Mouse (Mus musculus) megakaryocyte, embryonic 14.5 days (primary cell): ENCODE data around the gene Sept1. TPM values are rescaled to one million over a fixed set of nuclear protein-coding genes. Genes with fewer than 3 reads are reported as not detected.

Experiments
- H3K27me3 ChIP-seq: replicated peaks from 2 replicates; pipeline ENCODE3; 2012; ENCODE audit warnings: inconsistent platforms
- H3K36me3 ChIP-seq: replicated peaks from 2 replicates; pipeline ENCODE3; 2012; ENCODE audit warnings: low read length, inconsistent platforms, mixed read lengths
- H3K4me1 ChIP-seq: 2 replicates; pipeline ENCODE4 v1.6.1; 2012; ENCODE audit warnings: inconsistent platforms
- H3K4me3 ChIP-seq: replicated peaks from 2 replicates; pipeline ENCODE3; 2012; ENCODE audit warnings: moderate library complexity, mild to moderate bottlenecking, inconsistent platforms
- H3K9me3 ChIP-seq: 2 replicates; pipeline ENCODE4 v1.6.1; 2012; ENCODE audit warnings: inconsistent platforms
- FLI1 ChIP-seq: IDR thresholded peaks from 2 replicates; pipeline ENCODE4 v1.6.1; 2012; ENCODE audit warnings: low read length, inconsistent platforms, mixed read lengths
- GATA1 ChIP-seq: IDR thresholded peaks from 3 replicates; pipeline ENCODE4 v1.6.1; 2012; ENCODE audit warnings: mixed read lengths, low read length, inconsistent platforms, borderline replicate concordance
- polyA plus RNA-seq: library from polyadenylated mRNA; stranded (reverse); fragments of >175 nt; gene quantifications from 2 replicates; pipeline ENCODE4 v1.2.3, GENCODE M21; 2012; ENCODE audit warnings: low replicate concordance; ENCODE audit not compliant: insufficient read depth

Sept1 gene
- polyA plus RNA-seq, 1 experiment: 369 TPM

- peaks cover 58% of the 10 kb centered on the region for H3K36me3 ChIP-seq
- no peak for TF ChIP-seq FLI1
- no peak for TF ChIP-seq GATA1
- no peaks in the 10 kb centered on the region for H3K9me3 ChIP-seq
- peaks cover 74% of the 10 kb centered on the region for H3K4me1 ChIP-seq
- peak overlapping the region; percentile 100 for H3K4me3 ChIP-seq
- no peaks in the 10 kb centered on the region for H3K27me3 ChIP-seq
Measured at GRCm38 (mm10) chr7:127233368-127233749, 429 bp upstream of the Sept1 start.

- H3K4me3 ChIP-seq: peak overlapping the region; percentile 100
- peaks cover 73% of the 10 kb centered on the region for H3K4me1 ChIP-seq
- no peaks in the 10 kb centered on the region for H3K27me3 ChIP-seq
- H3K9me3 ChIP-seq: no peaks in the 10 kb centered on the region
- peaks cover 46% of the 10 kb centered on the region for H3K36me3 ChIP-seq
- TF ChIP-seq GATA1 (no peak), FLI1 (no peak)
Measured at GRCm38 (mm10) chr7:127231826-127232621, 906 bp downstream of the Sept1 start.

- peaks cover 73% of the 10 kb centered on the region for H3K4me1 ChIP-seq
- peaks cover 39% of the 10 kb centered on the region for H3K36me3 ChIP-seq
- H3K4me3 ChIP-seq: peak overlapping the region; percentile 100
- H3K27me3 ChIP-seq: no peaks in the 10 kb centered on the region
- no peaks in the 10 kb centered on the region for H3K9me3 ChIP-seq
- TF ChIP-seq FLI1: no peak
- no peak for TF ChIP-seq GATA1
Measured at GRCm38 (mm10) chr7:127231376-127231775, 1.6 kb downstream of the Sept1 start.

- Histone ChIP-seq H3K27me3 (no peaks in the 10 kb centered on the region), H3K4me3 (no peak overlapping the region), H3K4me1 (peaks cover 85% of the 10 kb centered on the region), H3K9me3 (no peaks in the 10 kb centered on the region), H3K36me3 (peaks cover 21% of the 10 kb centered on the region)
- no peak for TF ChIP-seq FLI1
Measured at GRCm38 (mm10) chr7:127228615-127229303, 4.2 kb downstream of the Sept1 start.

- no peak for TF ChIP-seq FLI1
- H3K36me3 ChIP-seq: peaks cover 18% of the 10 kb centered on the region
- H3K27me3 ChIP-seq: no peaks in the 10 kb centered on the region
- H3K9me3 ChIP-seq: peaks cover 5% of the 10 kb centered on the region; the same call in 1 of the 2 replicates
- H3K4me3 ChIP-seq: peak overlapping the region; percentile 48
- peaks cover 92% of the 10 kb centered on the region for H3K4me1 ChIP-seq
Measured at GRCm38 (mm10) chr7:127225147-127225995, 7.6 kb downstream of the Sept1 start.

- H3K36me3 ChIP-seq: peaks cover 10% of the 10 kb centered on the region
- no peak for TF ChIP-seq FLI1
- no peak for TF ChIP-seq GATA1
- H3K9me3 ChIP-seq: peaks cover 5% of the 10 kb centered on the region; the same call in 1 of the 2 replicates
- H3K4me1 ChIP-seq: peaks cover 91% of the 10 kb centered on the region
- H3K4me3 ChIP-seq: no peak overlapping the region
- no peaks in the 10 kb centered on the region for H3K27me3 ChIP-seq
Measured at GRCm38 (mm10) chr7:127224616-127225015, 8.3 kb downstream of the Sept1 start.

GRCm38 (mm10) chr7:127223515-127224478, 9.1 kb downstream of the Sept1 start:
- peaks cover 5% of the 10 kb centered on the region for H3K36me3 ChIP-seq
- H3K4me1 ChIP-seq: peaks cover 90% of the 10 kb centered on the region
- H3K4me3 ChIP-seq: no peak overlapping the region
- H3K27me3 ChIP-seq: no peaks in the 10 kb centered on the region
- TF ChIP-seq FLI1 (no peak), GATA1 (no peak)
- peaks cover 5% of the 10 kb centered on the region; the same call in 1 of the 2 replicates for H3K9me3 ChIP-seq

- H3K36me3 ChIP-seq: peaks cover 5% of the 10 kb centered on the region
- peaks cover 93% of the 10 kb centered on the region for H3K4me1 ChIP-seq
- H3K4me3 ChIP-seq: no peak overlapping the region
- H3K9me3 ChIP-seq: peaks cover 5% of the 10 kb centered on the region; the same call in 1 of the 2 replicates
- no peak for TF ChIP-seq FLI1
- TF ChIP-seq GATA1: no peak
- no peaks in the 10 kb centered on the region for H3K27me3 ChIP-seq
Measured at GRCm38 (mm10) chr7:127223106-127223505, 9.8 kb downstream of the Sept1 start.

GRCm38 (mm10) chr7:127220440-127220839, 12.5 kb downstream of the Sept1 start:
- peaks cover 5% of the 10 kb centered on the region; the same call in 1 of the 2 replicates for H3K9me3 ChIP-seq
- H3K4me3 ChIP-seq: no peak overlapping the region
- TF ChIP-seq FLI1: no peak
- no peaks in the 10 kb centered on the region for H3K27me3 ChIP-seq
- H3K4me1 ChIP-seq: peaks cover 93% of the 10 kb centered on the region
- peaks cover 16% of the 10 kb centered on the region for H3K36me3 ChIP-seq
